Mouse (Mus musculus) C2C12 (cell line): ENCODE results near the gene Map2k6. TPM values are rescaled to one million over a fixed set of nuclear protein-coding genes. Genes with fewer than 3 reads are reported as not detected.

Source experiments
- H3K27me3 ChIP-seq: one replicate; pipeline ENCODE4 v1.6.1; 2011; ENCODE audit not compliant: control insufficient read depth, insufficient read depth, insufficient read length
- H3K36me3 ChIP-seq: one replicate; pipeline ENCODE4 v1.6.1; 2011; ENCODE audit not compliant: control insufficient read depth, insufficient read depth
- H3K4me3 ChIP-seq: one replicate; pipeline ENCODE4 v1.5.1; 2011; ENCODE audit warnings: mild to moderate bottlenecking, control low read depth; ENCODE audit not compliant: poor library complexity, insufficient read depth, severe bottlenecking
- H3K79me2 ChIP-seq: one replicate; pipeline ENCODE4 v1.6.1; 2011; ENCODE audit not compliant: control insufficient read depth, insufficient read depth
- H3K79me3 ChIP-seq: one replicate; pipeline ENCODE4 v1.6.1; 2011; ENCODE audit warnings: low read depth, control low read depth
- H3ac ChIP-seq: one replicate; pipeline ENCODE3; 2011; ENCODE audit warnings: low read depth; ENCODE audit not compliant: control insufficient read depth, insufficient read length
- CEBPB ChIP-seq: IDR thresholded peaks from one replicate; pipeline ENCODE4 v1.6.1; 2011; ENCODE audit warnings: low read depth, mild to moderate bottlenecking, control low read depth, moderate library complexity
- CTCF ChIP-seq: IDR thresholded peaks from one replicate; pipeline ENCODE4 v1.5.1; 2011; ENCODE audit not compliant: control insufficient read depth, insufficient read depth, insufficient read length
- FOSL1 ChIP-seq: IDR thresholded peaks from one replicate; pipeline ENCODE4 v1.8.0; 2011; ENCODE audit warnings: mild to moderate bottlenecking, low read length; ENCODE audit not compliant: poor library complexity, insufficient read depth, severe bottlenecking
- MAX ChIP-seq: IDR thresholded peaks from one replicate; pipeline ENCODE4 v1.6.1; 2011; ENCODE audit warnings: mild to moderate bottlenecking, control low read depth
- MYOD1 ChIP-seq: IDR thresholded peaks from one replicate; pipeline ENCODE4 v1.6.1; 2011; ENCODE audit warnings: low read depth; ENCODE audit not compliant: control insufficient read depth, insufficient read length
- MYOG ChIP-seq: IDR thresholded peaks from one replicate; pipeline ENCODE4 v1.6.1; 2011; ENCODE audit not compliant: control insufficient read depth, insufficient read length; ENCODE audit errors: extremely low read depth
- USF1 ChIP-seq: IDR thresholded peaks from one replicate; pipeline ENCODE4 v1.6.1; 2011; ENCODE audit warnings: low read depth, mild to moderate bottlenecking, control low read depth, moderate library complexity
- polyA plus RNA-seq: library from polyadenylated mRNA; unstranded; fragments of >200 nt; fragmentation: generic; extraction: Trizol; gene quantifications from one replicate; pipeline ENCODE4 v1.2.1, GENCODE M21; 2012; ENCODE audit warnings: missing spikeins

Gene Map2k6
- polyA plus RNA-seq, 1 experiment, result 4.8 TPM

GRCm38 (mm10) chr11:110374036-110374435, 24.9 kb upstream of the Map2k6 start:
- H3ac ChIP-seq, result no peak overlapping the region
- H3K27me3 ChIP-seq, result no peaks in the 10 kb centered on the region
- H3K79me3 ChIP-seq, result no peaks in the 10 kb centered on the region
- no peaks in the 10 kb centered on the region for H3K36me3 ChIP-seq
- TF ChIP-seq CTCF, result no peak
- no peak for TF ChIP-seq MYOG
- TF ChIP-seq CEBPB, result no peak
- no peak overlapping the region for H3K4me3 ChIP-seq
- H3K79me2 ChIP-seq, result no peaks in the 10 kb centered on the region

GRCm38 (mm10) chr11:110379661-110380309, 19.1 kb upstream of the Map2k6 start:
- no peaks in the 10 kb centered on the region for H3K79me2 ChIP-seq
- no peak overlapping the region for H3K4me3 ChIP-seq
- no peak overlapping the region for H3ac ChIP-seq
- H3K27me3 ChIP-seq, result no peaks in the 10 kb centered on the region
- no peak for TF ChIP-seq MAX
- no peak for TF ChIP-seq FOSL1
- TF ChIP-seq MYOG, result no peak
- no peak for TF ChIP-seq CEBPB
- peak; percentile 88 for TF ChIP-seq USF1
- TF ChIP-seq MYOD1, result no peak
- H3K36me3 ChIP-seq, result no peaks in the 10 kb centered on the region
- H3K79me3 ChIP-seq, result no peaks in the 10 kb centered on the region

DNA sequence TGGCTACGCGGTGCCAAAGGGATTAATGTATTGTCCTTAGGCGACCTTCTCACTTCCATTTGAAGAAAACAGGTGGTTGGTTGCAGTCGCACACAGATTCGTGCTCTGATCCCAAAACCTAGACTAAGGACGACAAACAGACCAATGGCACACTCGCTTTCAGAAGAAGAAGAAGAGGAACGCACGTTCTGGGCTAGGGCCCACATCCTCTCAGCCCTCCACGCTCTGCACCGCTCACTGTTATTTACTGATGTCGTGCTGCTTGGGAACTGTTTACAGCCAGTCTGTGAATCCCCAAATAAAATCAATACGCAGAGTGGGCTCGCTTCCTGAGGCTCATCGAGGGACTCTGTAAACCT, 18.6 kb upstream of the Map2k6 start:
- no peaks in the 10 kb centered on the region for H3K79me3 ChIP-seq
- H3K79me2 ChIP-seq, result no peaks in the 10 kb centered on the region
- H3K36me3 ChIP-seq, result no peaks in the 10 kb centered on the region
- TF ChIP-seq CTCF (no peak), MYOG (no peak), MAX (no peak), USF1 (no peak)
- no peaks in the 10 kb centered on the region for H3K27me3 ChIP-seq
- H3ac ChIP-seq, result no peak overlapping the region
- H3K4me3 ChIP-seq, result no peak overlapping the region

DNA sequence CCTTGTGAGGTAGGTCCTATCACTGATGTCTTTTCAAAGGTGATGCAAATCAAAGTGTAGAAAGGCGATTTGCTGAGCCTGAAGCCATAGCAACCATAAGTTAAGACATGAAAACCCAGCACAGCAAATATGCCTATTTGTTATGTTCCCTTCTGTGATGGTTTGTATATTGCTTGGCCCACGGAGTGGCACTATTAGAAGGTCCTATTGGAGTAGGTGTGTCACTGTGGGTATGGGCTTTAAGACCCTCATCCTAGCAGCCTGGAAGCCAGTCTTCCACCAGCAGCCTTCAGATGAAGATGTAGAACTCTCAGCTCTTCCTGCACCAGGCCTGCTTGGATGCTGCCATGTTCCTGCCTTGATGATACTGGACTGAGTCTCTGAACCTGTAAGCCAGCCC, 13.4 kb upstream of the Map2k6 start:
- Histone ChIP-seq H3K4me3 (no peak overlapping the region), H3ac (no peak overlapping the region), H3K27me3 (no peaks in the 10 kb centered on the region), H3K36me3 (no peaks in the 10 kb centered on the region), H3K79me3 (no peaks in the 10 kb centered on the region), H3K79me2 (no peaks in the 10 kb centered on the region)
- TF ChIP-seq FOSL1, result no peak
- TF ChIP-seq CTCF, result no peak
- no peak for TF ChIP-seq USF1
- TF ChIP-seq MYOG, result no peak
- no peak for TF ChIP-seq MAX
- TF ChIP-seq CEBPB, result no peak
- no peak for TF ChIP-seq MYOD1

DNA sequence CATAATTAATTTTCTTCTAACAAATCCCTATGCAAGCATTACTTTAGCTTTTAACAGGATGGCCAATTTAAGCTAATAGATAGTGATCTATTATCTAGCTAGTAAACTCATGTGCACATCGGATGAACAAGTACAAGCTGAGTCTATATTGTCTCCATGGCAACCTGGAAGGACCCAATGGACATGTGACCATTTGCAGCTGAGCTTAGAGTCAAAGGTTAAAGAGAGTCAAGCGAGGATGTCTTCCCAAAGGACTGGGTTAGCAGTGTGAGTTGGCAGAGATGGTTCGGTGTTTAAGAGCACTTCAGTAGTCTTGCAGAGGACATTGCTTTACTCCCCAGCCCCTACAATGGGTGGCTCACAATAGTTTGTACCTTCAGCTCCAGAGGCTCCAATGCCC, 6.2 kb upstream of the Map2k6 start:
- H3ac ChIP-seq, result no peak overlapping the region

GRCm38 (mm10) chr11:110394788-110395452, 4.0 kb upstream of the Map2k6 start:
- Histone ChIP-seq H3ac (no peak overlapping the region), H3K36me3 (no peaks in the 10 kb centered on the region), H3K27me3 (no peaks in the 10 kb centered on the region), H3K4me3 (no peak overlapping the region), H3K79me2 (no peaks in the 10 kb centered on the region), H3K79me3 (no peaks in the 10 kb centered on the region)
- TF ChIP-seq USF1 (no peak), MYOD1 (no peak), MYOG (no peak), CEBPB (no peak), MAX (no peak), CTCF (no peak), FOSL1 (no peak)

More for the DNA sequence above, 6.2 kb upstream of the Map2k6 start:
- Histone ChIP-seq H3K79me2 (no peaks in the 10 kb centered on the region), H3K27me3 (no peaks in the 10 kb centered on the region), H3K36me3 (no peaks in the 10 kb centered on the region), H3K79me3 (no peaks in the 10 kb centered on the region), H3K4me3 (no peak overlapping the region)
- no peak for TF ChIP-seq CEBPB
- no peak for TF ChIP-seq MYOG
- no peak for TF ChIP-seq CTCF
- no peak for TF ChIP-seq USF1
- no peak for TF ChIP-seq MAX
- TF ChIP-seq MYOD1, result no peak
- no peak for TF ChIP-seq FOSL1
